Mouse (Mus musculus): Measurements from ENCODE around the gene Cdc42bpa. TPM values are rescaled to one million over a fixed set of nuclear protein-coding genes. Genes with fewer than 3 reads are reported as not detected.

The Cdc42bpa gene
- polyA plus RNA-seq, 1 experiment from 2014 or later = 11.0 TPM

DNA sequence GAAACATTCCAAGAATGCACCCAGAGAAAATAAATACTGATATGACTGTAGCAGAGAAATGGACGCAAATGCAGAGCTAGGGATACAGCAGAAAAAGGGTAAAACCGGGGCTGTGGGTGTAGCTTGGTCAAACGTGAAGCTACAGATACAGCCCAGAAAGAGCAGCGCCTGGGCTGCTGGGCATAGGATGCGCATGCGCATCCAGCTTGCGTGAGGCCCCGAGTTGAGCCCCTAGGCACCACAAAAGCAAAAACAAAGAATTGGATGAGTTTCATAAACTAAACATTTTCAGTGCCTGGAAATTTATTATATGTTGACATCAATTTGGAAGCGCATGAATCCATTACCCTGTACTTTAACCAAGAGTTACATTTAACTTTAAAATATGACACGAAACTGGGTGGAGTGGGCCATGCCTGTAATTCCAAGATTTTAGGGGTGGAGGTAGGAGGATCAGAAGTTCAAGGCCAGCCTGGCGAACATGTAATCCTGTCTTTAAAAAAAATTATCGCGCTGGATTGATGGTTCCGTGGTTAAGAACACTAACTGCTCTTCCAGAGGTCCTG lies 19.4 kb upstream of the Cdc42bpa start:
- DNase-seq (ENCODE audit: low spot score) = no peak
- Histone ChIP-seq H3K4me1 (replicated peaks) (no peaks in the 10 kb centered on the region), H3K27ac (no peak overlapping the region), H3K4me3 (no peak overlapping the region), H3K27me3 (ENCODE audit: insufficient read depth, poor library complexity, severe bottlenecking) (no peaks in the 10 kb centered on the region), H3K9me3 (no peaks in the 10 kb centered on the region), H3K36me3 (no peaks in the 10 kb centered on the region)
- 91% methylated on average over 14 of the region's 14 CpGs for WGBS

DNA sequence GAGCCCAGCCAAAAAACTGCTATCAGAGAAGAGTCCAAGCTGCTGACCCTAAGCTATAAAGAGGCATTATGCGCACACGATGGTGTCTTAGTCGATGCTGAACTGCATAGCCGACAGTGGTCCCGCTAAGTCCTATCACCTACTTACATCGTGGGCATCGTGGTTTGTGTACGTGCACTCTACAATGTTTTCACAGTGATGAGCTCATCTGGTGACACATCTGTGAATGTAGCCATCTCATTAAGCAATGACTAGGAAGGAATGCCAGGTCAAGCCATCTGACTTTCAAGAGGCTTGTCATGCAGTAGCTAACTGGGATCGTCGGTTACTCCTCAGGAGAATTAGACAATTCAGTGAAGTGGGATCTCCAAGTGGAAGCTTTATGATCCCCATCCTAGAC lies 15.3 kb upstream of the Cdc42bpa start:
- DNase-seq (ENCODE audit: low spot score) = no peak
- H3K9me3 ChIP-seq = no peaks in the 10 kb centered on the region
- H3K27me3 ChIP-seq (ENCODE audit: insufficient read depth, poor library complexity, severe bottlenecking) = no peaks in the 10 kb centered on the region
- H3K4me1 ChIP-seq (replicated peaks) = no peaks in the 10 kb centered on the region
- H3K4me3 ChIP-seq = no peak overlapping the region
- H3K36me3 ChIP-seq = no peaks in the 10 kb centered on the region
- WGBS = 95% methylated on average over 10 of the region's 10 CpGs
- H3K27ac ChIP-seq = no peak overlapping the region

DNA sequence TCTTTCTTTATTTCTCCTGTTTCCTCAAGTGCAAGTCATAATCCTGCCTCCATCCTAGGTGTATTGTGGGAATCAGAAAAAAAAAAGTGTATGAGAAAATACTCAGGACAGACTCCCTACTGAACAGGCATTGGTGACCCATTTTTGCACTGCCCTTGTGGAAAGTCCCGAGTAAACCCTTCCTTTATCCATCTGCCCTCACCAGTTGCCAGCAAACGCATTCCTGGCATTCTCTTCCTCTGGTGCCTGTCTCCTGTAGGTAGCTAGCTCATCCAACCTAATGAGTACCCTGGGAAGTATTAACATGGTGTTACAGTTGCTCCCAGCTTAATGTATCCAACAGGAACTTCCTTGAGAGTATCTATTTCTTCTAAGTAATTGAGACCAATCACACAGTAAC lies 13.7 kb upstream of the Cdc42bpa start:
- H3K4me1 ChIP-seq (replicated peaks) = peaks cover 2% of the 10 kb centered on the region
- H3K27me3 ChIP-seq (ENCODE audit: insufficient read depth, poor library complexity, severe bottlenecking) = no peaks in the 10 kb centered on the region
- no peak overlapping the region for H3K4me3 ChIP-seq
- DNase-seq (ENCODE audit: low spot score) = no peak
- no peak overlapping the region for H3K27ac ChIP-seq
- no peaks in the 10 kb centered on the region for H3K9me3 ChIP-seq
- no peaks in the 10 kb centered on the region for H3K36me3 ChIP-seq
- WGBS = 62% methylated on average over 2 of the region's 2 CpGs

DNA sequence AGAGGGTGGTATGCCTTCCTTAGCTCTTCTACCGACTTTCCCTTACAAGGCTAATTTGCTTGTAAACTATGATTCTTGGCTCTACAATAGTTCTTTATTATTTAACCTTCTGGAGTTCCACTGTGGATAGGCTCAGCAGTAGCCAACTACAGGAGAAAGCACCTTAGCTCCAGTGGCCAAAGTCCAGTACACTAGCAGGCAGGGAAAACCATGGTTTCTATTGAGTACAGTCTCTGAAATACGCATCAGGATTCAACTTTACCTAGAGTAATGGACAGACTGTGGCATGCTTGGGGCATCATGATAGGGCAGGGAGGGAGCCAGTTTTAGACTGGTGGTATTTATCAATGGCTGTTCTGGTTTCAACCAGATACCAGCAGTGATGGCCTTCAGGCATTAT lies 12.6 kb upstream of the Cdc42bpa start:
- DNase-seq (ENCODE audit: low spot score) = no peak
- 92% methylated on average over 2 of the region's 2 CpGs for WGBS

DNA sequence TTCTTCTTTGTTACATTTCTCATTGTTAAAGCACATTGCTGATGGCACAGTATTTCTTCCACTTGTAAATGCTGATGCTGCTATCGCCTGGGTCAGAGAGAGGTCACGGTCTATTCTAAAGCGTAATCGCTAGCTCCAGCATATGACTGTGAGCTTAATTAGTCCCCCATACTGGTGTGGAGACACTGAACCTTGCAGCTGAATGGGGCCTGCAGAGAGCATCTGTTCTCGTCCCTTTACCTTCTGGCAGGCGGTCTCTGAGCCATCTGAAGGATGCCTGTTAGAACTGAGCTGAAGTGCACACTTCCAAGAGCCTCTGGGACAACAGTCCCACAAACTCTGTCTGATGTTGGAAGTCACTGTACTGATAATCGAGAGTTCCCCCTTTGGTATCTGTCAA lies 8.7 kb upstream of the Cdc42bpa start:
- Histone ChIP-seq H3K4me3 (no peak overlapping the region), H3K27ac (no peak overlapping the region), H3K36me3 (no peaks in the 10 kb centered on the region), H3K9me3 (no peaks in the 10 kb centered on the region), H3K4me1 (replicated peaks) (peaks cover 5% of the 10 kb centered on the region), H3K27me3 (ENCODE audit: insufficient read depth, poor library complexity, severe bottlenecking) (0 out of 2 replicates have a peak, but pooled peaks cover 7% of the 10 kb centered on the region)
- 54% methylated on average over 7 of the region's 7 CpGs for WGBS
- DNase-seq (ENCODE audit: low spot score) = peak; percentile 16

More for the DNA sequence above, 12.6 kb upstream of the Cdc42bpa start:
- Histone ChIP-seq H3K27me3 (ENCODE audit: insufficient read depth, poor library complexity, severe bottlenecking) (no peaks in the 10 kb centered on the region), H3K9me3 (no peaks in the 10 kb centered on the region), H3K36me3 (no peaks in the 10 kb centered on the region), H3K4me1 (replicated peaks) (peaks cover 5% of the 10 kb centered on the region), H3K4me3 (no peak overlapping the region), H3K27ac (no peak overlapping the region)

DNA sequence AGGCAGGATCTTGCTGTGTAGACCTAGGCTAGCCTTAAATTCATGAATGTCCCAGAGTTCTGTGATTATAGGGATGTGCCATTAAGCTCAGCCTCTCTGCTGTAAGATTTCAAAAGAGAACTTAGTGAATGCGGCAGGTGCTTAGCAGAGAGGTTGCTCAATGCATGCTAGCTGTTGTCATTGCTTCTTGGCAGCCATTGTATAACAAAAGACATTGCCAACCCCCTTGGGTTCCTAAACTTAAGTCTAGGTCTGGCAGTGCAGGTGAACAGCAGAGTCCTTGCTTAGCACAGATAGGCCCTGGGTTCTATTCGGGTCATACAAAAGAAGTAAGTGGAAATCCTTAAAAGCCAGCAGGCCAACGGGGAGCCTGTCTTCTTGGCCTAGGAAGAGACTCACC lies 7.0 kb upstream of the Cdc42bpa start:
- 0 out of 2 replicates have a peak, but pooled peaks cover 11% of the 10 kb centered on the region for H3K27me3 ChIP-seq (ENCODE audit: insufficient read depth, poor library complexity, severe bottlenecking)
- H3K4me3 ChIP-seq = no peak overlapping the region
- no peak overlapping the region for H3K27ac ChIP-seq
- no peak for DNase-seq (ENCODE audit: low spot score)
- H3K9me3 ChIP-seq = no peaks in the 10 kb centered on the region
- H3K4me1 ChIP-seq (replicated peaks) = peaks cover 5% of the 10 kb centered on the region
- 77% methylated on average over 3 of the region's 3 CpGs for WGBS
- no peaks in the 10 kb centered on the region for H3K36me3 ChIP-seq

DNA sequence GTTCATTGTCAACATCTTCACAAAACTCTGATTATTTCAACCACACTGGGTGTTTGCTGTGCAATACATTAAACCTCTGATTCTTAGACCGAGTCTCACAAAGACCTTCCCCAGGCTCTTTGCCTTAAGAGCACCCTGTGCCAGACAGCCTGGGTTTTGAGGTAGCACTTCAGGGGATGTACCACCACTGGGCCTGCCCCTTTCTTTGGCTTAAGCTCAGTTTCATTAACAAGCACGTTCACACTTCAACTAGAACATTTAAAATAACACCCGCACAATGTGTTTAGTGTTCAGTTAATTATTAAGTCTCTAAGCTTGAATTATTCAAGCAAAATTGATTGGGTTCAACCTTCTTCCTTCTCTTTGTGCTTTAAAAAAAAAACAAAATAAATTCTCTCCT lies 2.8 kb upstream of the Cdc42bpa start:
- no peak for DNase-seq (ENCODE audit: low spot score)
- WGBS = 70% methylated on average over 3 of the region's 3 CpGs
- peaks cover 26% of the 10 kb centered on the region for H3K4me1 ChIP-seq (replicated peaks)
- H3K27ac ChIP-seq = no peak overlapping the region
- no peaks in the 10 kb centered on the region for H3K9me3 ChIP-seq
- H3K27me3 ChIP-seq (ENCODE audit: insufficient read depth, poor library complexity, severe bottlenecking) = 0 out of 2 replicates have a peak, but pooled peaks cover 11% of the 10 kb centered on the region
- H3K36me3 ChIP-seq = no peaks in the 10 kb centered on the region
- H3K4me3 ChIP-seq = no peak overlapping the region

DNA sequence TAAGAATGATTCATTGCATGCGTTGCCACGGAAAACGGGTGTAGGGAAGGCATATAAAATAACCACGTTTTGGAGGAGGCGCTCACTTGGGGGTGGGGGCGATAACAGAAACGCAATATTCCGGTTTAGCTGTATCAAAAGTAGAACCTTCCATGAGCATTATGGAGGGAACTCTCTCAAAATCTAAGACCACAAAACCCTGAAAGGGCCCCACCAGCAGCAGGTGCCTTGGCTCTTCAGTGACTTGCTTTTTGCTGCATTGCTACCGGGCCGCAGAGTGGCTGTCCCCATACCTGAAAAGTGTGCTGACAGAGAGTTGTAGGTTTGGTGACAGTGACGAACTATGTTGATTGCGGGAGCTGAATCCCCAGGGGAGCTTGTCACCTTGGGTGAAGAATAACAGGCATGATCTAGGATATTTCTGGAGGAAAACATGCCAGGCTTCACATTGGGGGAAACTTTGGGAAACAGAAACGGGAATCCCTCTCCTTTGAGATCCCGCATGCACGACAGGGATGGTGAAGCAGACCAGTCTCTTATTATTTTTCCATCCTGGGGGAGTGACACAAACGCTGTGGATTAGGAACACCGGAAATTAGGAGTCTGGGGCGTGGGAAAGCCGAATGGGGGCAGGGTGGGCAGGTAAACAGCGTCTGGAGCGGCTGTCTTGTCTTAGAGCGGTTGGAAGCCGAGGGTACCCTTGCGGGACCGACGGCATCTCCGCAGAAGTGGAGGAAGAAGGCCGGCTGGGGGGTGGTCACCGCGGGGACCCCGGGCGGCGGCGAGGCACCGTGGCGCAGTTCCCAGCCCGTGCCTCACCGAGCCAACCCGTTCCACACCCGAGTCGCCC lies 1.2 kb upstream of the Cdc42bpa start:
- 5% methylated on average over 41 of the region's 41 CpGs for WGBS
- peak; percentile 60 for DNase-seq (ENCODE audit: low spot score)
- H3K4me3 ChIP-seq = peak overlapping the region; percentile 82

DNA sequence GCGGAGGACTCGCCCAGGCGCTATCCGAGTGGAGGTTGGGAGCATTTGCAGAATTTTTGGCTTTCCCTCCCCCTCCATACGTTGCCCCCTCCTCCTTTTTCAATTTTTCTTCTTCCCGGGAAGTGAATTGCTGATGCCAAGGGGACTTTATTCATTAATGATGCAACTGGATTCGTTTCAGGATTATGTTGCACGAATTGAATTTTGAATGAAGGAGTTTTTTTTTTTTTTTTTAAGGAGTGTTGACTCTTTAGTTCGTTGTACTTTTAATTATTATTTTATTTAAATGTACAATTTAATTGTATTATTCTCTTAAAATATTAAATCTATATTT lies 238 bp downstream of the Cdc42bpa start:
- peaks cover 35% of the 10 kb centered on the region for H3K4me1 ChIP-seq (replicated peaks)
- 0% methylated on average over 9 of the region's 9 CpGs for WGBS
- H3K27ac ChIP-seq = peak overlapping the region; percentile 97
- H3K4me3 ChIP-seq = peak overlapping the region; percentile 82
- no peaks in the 10 kb centered on the region for H3K9me3 ChIP-seq
- no peak for DNase-seq (ENCODE audit: low spot score)
- no peaks in the 10 kb centered on the region for H3K36me3 ChIP-seq
- H3K27me3 ChIP-seq (ENCODE audit: insufficient read depth, poor library complexity, severe bottlenecking) = 0 out of 2 replicates have a peak, but pooled peaks cover 4% of the 10 kb centered on the region

More for the DNA sequence above, 1.2 kb upstream of the Cdc42bpa start:
- Histone ChIP-seq H3K27ac (peak overlapping the region; percentile 97), H3K4me1 (replicated peaks) (peaks cover 35% of the 10 kb centered on the region), H3K9me3 (no peaks in the 10 kb centered on the region), H3K27me3 (ENCODE audit: insufficient read depth, poor library complexity, severe bottlenecking) (0 out of 2 replicates have a peak, but pooled peaks cover 4% of the 10 kb centered on the region), H3K36me3 (no peaks in the 10 kb centered on the region)

DNA sequence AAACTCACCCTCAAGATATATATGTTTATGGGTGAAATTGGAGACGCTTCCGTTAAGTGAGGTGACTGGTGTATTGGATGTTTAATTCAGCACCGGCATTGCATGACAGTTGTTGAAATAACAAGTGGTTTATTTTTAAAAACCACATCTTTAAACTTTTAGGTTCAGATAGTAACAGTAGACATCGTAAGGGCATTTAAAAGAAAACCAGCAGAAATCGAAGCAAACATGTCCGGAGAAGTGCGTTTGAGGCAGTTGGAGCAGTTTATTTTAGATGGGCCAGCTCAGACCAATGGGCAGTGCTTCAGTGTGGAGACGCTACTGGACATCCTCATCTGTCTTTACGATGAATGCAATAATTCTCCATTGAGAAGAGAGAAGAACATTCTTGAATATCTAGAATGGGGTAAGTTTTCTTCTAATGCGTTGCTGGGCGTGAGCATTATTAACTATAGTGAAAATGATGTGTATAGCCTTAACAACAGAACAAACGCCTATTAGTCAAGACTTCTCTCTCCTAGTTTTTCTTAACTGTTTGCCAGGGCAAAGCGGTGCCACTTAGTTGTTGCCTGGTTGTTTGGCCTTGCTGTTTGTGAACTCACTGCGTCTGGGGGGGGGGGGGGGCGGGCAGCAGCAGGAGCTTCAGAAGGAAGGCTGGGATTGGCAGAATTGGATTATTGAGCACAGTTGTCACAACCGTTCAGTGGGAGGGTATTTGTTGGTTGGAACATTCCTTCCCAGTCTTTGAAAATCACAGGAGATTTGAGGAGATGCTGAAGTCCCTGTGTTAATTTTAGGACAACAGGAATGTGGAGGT lies 818 bp downstream of the Cdc42bpa start:
- Histone ChIP-seq H3K4me3 (peak overlapping the region; percentile 82), H3K9me3 (no peaks in the 10 kb centered on the region), H3K27me3 (ENCODE audit: insufficient read depth, poor library complexity, severe bottlenecking) (0 out of 2 replicates have a peak, but pooled peaks cover 4% of the 10 kb centered on the region), H3K27ac (0 out of 2 replicates have a peak overlapping the region, but pooled peaks have one; percentile 9), H3K36me3 (no peaks in the 10 kb centered on the region), H3K4me1 (replicated peaks) (peaks cover 35% of the 10 kb centered on the region)
- 5% methylated on average over 16 of the region's 16 CpGs for WGBS
- no peak for DNase-seq (ENCODE audit: low spot score)

DNA sequence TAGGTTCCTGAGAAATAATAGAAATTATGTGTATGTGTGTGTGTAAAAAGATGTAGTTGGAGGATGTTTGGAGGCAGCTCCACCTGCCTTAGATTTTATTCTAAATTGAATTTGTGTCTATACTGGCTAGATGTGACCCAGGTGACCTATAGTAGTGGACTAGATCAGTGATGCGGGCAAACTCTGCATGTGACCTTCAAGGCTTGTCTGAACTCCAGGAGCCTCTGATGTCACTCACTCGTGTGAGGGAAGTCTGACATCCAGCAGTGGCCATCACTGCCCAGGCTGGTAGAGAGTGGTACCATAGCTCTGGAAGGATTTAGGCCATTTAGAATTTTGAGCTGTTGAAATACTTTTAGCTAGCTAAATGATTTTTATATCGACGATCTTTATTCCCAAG lies 1.5 kb downstream of the Cdc42bpa start:
- WGBS = 39% methylated on average over 4 of the region's 4 CpGs
- Histone ChIP-seq H3K36me3 (no peaks in the 10 kb centered on the region), H3K27me3 (ENCODE audit: insufficient read depth, poor library complexity, severe bottlenecking) (0 out of 2 replicates have a peak, but pooled peaks cover 4% of the 10 kb centered on the region), H3K4me3 (peak overlapping the region; percentile 82), H3K9me3 (no peaks in the 10 kb centered on the region), H3K27ac (no peak overlapping the region), H3K4me1 (replicated peaks) (peaks cover 35% of the 10 kb centered on the region)
- no peak for DNase-seq (ENCODE audit: low spot score)

DNA sequence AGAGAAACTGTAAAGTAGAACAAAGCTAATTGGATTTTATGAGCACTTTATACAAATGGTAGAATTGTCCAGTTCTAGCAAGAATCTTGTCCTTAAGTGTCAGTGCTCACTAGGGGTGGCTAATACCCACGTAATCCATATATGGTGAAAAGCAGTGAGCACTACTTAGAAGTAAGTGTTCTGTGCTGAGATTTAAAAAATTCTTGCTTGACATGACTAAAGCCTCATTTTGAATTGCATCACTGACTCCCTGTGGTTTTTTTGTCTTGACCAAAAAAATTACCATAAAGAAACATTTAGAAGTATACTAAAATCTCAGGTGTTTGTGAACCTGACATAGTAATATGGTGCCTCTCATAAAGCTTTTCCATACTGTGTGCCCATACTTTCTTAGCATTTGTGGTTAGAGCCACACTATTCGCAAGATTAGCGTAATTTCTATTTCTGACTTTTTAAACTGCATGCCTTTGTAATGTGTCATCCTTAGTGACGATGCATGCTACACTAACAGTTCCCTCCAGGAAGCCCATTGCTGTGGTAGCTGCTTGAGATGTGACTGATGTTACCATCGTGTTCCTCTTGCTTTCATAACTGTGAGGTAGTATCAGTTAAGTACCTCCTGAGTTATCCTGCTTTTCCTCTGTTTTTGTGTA lies 9.6 kb downstream of the Cdc42bpa start:
- Histone ChIP-seq H3K27ac (no peak overlapping the region), H3K36me3 (no peaks in the 10 kb centered on the region), H3K9me3 (no peaks in the 10 kb centered on the region), H3K4me1 (replicated peaks) (peaks cover 6% of the 10 kb centered on the region), H3K4me3 (no peak overlapping the region), H3K27me3 (ENCODE audit: insufficient read depth, poor library complexity, severe bottlenecking) (no peaks in the 10 kb centered on the region)
- DNase-seq (ENCODE audit: low spot score) = no peak
- WGBS = 87% methylated on average over 5 of the region's 5 CpGs
